Mouse (Mus musculus) hindbrain, embryonic 13.5 days (tissue): ENCODE data around the gene Tcf12. TPM values are rescaled to one million over a fixed set of nuclear protein-coding genes. Genes with fewer than 3 reads are reported as not detected.

ENCODE experiments used
- ATAC-seq: fragments of 200-750 bp; cut with Nextera tagmentation; 2 replicates; pipeline ENCODE4 v1.8.0; 2017; ENCODE audit warnings: moderate TSS enrichment; ENCODE audit not compliant: low FRiP score
- H3K27ac ChIP-seq: fragments of 300-500 bp; sonication (generic); 2 replicates; pipeline ENCODE4 v1.5.1; 2015; ENCODE audit warnings: inconsistent platforms, mild to moderate bottlenecking, moderate library complexity
- H3K27me3 ChIP-seq: fragments of 300-500 bp; sonication (generic); 2 replicates; pipeline ENCODE4 v1.6.1; 2015; ENCODE audit warnings: mild to moderate bottlenecking, inconsistent platforms
- H3K36me3 ChIP-seq: fragments of 300-500 bp; sonication (generic); 2 replicates; pipeline ENCODE4 v1.6.1; 2015; ENCODE audit warnings: mild to moderate bottlenecking, inconsistent platforms
- H3K4me1 ChIP-seq: fragments of 300-500 bp; sonication (generic); replicated peaks from 2 replicates; pipeline ENCODE4 v1.6.1; 2015; ENCODE audit warnings: inconsistent platforms
- H3K4me2 ChIP-seq: fragments of 300-500 bp; sonication (generic); 2 replicates; pipeline ENCODE4 v1.6.1; 2015; ENCODE audit warnings: inconsistent platforms, mild to moderate bottlenecking, moderate library complexity
- H3K4me3 ChIP-seq: fragments of 300-500 bp; sonication (generic); 2 replicates; pipeline ENCODE4 v1.5.1; 2015; ENCODE audit warnings: mild to moderate bottlenecking, inconsistent platforms
- H3K9ac ChIP-seq: fragments of 300-500 bp; sonication (generic); 2 replicates; pipeline ENCODE4 v1.6.1; 2015; ENCODE audit warnings: mild to moderate bottlenecking, inconsistent platforms
- H3K9me3 ChIP-seq: fragments of 300-500 bp; sonication (generic); 2 replicates; pipeline ENCODE4 v1.6.1; 2016; ENCODE audit warnings: inconsistent platforms
- WGBS: fragments of 180-500 bp; shearing (Covaris S2); methylation state at CpG from one replicate; pipeline ENCODE4 v1.1.7; 2015; 5-methylcytosine and 5-hydroxymethylcytosine counted together
- polyA plus RNA-seq: library from polyadenylated mRNA; unstranded; fragments of >200 nt; fragmentation: Nextera tagmentation; extraction: Ambion mirVana; gene quantifications from 2 replicates; pipeline ENCODE4 v1.2.1, GENCODE M21; 2015

The Tcf12 gene
- polyA plus RNA-seq, 1 experiment from 2014 or later: 141 TPM

DNA sequence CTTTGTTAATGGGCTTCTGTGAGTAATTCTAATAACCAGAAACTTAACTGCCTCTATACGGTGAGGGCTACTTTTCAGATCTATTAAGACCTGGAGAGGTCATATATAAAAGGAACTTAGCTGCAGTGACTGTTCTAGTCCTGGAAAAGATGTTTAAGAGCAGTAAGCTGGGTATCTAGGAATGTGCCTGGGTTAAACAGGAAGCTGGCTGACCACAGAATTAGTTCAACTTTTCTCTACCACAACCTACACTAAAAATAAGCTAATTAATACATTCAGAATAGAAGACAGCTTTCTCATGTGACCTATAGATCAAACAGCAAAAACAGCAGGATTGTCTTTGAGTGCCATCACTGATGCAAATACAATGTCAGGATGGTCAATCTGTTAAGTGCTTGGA is 98.1 kb downstream of the Tcf12 start:
- Histone ChIP-seq H3K4me3 (no peak overlapping the region), H3K4me2 (no peak overlapping the region), H3K4me1 (peaks cover 7% of the 10 kb centered on the region), H3K36me3 (no peaks in the 10 kb centered on the region), H3K9ac (no peak overlapping the region), H3K27me3 (no peaks in the 10 kb centered on the region), H3K27ac (no peak overlapping the region), H3K9me3 (no peaks in the 10 kb centered on the region)
- ATAC-seq: no peak
- WGBS: 83% methylated on average over 1 of the region's 1 CpGs

DNA sequence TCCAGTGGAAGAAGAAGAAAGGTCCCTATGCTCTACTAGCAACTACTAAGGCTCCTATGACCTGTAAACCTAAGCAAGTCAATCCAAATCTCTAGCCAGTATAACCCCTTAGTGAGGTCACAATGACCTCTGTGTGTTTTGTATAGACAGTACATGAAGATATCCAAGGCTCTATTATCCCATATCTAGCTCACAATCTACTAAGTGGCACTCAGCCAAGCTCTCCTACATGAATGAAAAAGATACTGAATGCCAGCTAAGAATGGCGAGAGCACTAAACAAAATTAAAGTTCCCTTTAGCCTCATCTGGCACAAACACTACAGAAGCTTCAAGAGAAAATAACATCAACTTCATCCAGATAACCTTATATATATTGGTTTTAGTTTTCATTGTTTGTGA is 103.0 kb downstream of the Tcf12 start:
- H3K27ac ChIP-seq: no peak overlapping the region
- 78% methylated on average over 1 of the region's 1 CpGs for WGBS
- no peak overlapping the region for H3K4me3 ChIP-seq
- no peak overlapping the region for H3K4me2 ChIP-seq
- peaks cover 5% of the 10 kb centered on the region; the same call in 1 of the 2 replicates for H3K4me1 ChIP-seq
- ATAC-seq: no peak
- no peaks in the 10 kb centered on the region for H3K9me3 ChIP-seq
- H3K36me3 ChIP-seq: no peaks in the 10 kb centered on the region
- no peak overlapping the region for H3K9ac ChIP-seq
- H3K27me3 ChIP-seq: no peaks in the 10 kb centered on the region

DNA sequence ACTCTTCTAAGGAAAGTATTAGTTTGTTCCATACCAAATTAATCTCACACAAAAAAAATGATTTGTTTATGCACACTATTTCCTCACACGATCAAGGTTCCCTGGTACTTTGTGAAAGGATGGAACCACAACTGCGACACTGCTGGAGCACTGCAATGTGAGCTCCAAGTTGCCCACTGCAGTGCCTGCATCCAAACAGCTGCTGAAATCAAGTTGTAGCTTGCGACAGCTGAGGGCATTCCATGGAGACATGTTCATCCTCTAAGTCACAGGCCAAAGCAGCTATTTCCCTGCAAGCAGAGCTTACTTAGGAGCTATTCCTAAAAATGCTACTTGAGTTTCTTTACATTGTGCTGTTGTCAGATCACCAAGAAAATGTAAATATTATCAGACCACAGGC is 120.5 kb downstream of the Tcf12 start:
- no peaks in the 10 kb centered on the region for H3K36me3 ChIP-seq
- no peak overlapping the region for H3K4me3 ChIP-seq
- H3K4me1 ChIP-seq: peaks cover 7% of the 10 kb centered on the region; the same call in 1 of the 2 replicates
- 84% methylated on average over 3 of the region's 3 CpGs for WGBS
- no peak overlapping the region for H3K27ac ChIP-seq
- H3K27me3 ChIP-seq: no peaks in the 10 kb centered on the region
- H3K9ac ChIP-seq: no peak overlapping the region
- no peaks in the 10 kb centered on the region for H3K9me3 ChIP-seq
- no peak overlapping the region for H3K4me2 ChIP-seq
- ATAC-seq: no peak

DNA sequence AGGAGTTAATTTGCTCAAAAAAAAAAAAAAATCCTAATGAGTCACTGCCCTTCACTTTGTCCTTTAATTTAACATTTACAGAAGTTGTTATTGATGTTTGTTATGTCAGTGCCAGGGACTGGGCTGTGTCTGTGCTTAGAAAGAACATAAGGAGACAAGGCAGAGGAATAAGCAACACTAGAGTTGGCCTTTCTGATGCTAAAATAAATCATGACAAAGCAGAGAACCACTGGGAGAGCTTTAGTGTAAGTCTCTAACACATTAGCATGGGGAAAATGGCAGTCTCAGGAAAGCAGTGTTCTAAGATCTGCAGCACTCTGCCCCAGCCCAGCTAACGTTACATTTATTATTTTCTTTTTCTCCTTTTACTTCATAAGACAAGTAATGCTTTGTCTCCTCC is 121.3 kb downstream of the Tcf12 start:
- H3K9ac ChIP-seq: no peak overlapping the region

DNA sequence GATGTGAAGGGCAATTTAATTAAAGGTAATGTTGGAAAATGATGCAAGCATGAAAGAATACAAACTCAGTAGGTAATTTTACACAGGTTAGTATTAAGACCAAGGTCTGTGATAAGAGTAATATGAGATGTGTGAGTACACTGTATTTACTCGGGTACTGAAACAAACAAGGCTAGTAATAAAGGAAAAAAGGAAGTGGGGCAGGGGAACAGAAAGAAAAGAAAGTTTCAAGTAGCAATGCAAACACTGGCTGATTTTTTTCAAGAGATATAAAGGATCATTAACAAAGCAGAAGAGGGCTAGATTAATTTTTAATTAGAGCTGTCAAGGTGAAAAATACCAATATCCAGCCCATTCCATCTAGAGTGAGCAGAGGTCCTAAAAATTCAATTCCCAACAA is 122.0 kb downstream of the Tcf12 start:
- ATAC-seq: no peak
- WGBS: 72% methylated on average over 1 of the region's 1 CpGs
- no peaks in the 10 kb centered on the region for H3K36me3 ChIP-seq

More for the DNA sequence above, 121.3 kb downstream of the Tcf12 start:
- Histone ChIP-seq H3K9me3 (no peaks in the 10 kb centered on the region), H3K27me3 (no peaks in the 10 kb centered on the region), H3K4me3 (no peak overlapping the region), H3K4me1 (peaks cover 7% of the 10 kb centered on the region; the same call in 1 of the 2 replicates), H3K4me2 (no peak overlapping the region), H3K36me3 (no peaks in the 10 kb centered on the region), H3K27ac (no peak overlapping the region)
- ATAC-seq: no peak
- WGBS: 68% methylated on average over 1 of the region's 1 CpGs

DNA sequence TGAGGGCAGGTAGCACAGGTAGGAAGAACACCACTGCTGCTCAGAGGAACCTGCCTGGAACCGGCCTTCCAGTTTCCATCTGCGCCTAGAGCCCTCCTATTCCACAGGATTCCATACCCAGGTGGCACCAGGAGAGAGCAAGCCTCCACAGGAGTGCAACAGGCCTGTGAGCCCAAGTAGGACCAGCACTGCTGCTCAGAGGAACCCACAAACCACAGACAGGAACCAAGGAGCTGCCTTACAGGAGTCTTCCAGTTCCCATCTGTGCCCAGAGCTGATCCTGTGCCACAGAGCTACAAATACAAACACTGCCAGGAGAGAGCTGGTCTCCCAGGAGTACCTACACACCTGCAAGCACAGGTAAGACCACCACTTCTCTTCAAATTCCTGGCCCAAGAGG is 125.0 kb downstream of the Tcf12 start:
- Histone ChIP-seq H3K4me3 (no peak overlapping the region), H3K27ac (no peak overlapping the region), H3K9me3 (no peaks in the 10 kb centered on the region), H3K36me3 (no peaks in the 10 kb centered on the region), H3K4me1 (peaks cover 8% of the 10 kb centered on the region), H3K27me3 (no peaks in the 10 kb centered on the region), H3K4me2 (no peak overlapping the region), H3K9ac (no peak overlapping the region)
- 96% methylated on average over 2 of the region's 2 CpGs for WGBS
- no peak for ATAC-seq

More for the DNA sequence above, 122.0 kb downstream of the Tcf12 start:
- Histone ChIP-seq H3K4me2 (no peak overlapping the region), H3K27me3 (no peaks in the 10 kb centered on the region), H3K27ac (no peak overlapping the region), H3K4me1 (peaks cover 7% of the 10 kb centered on the region; the same call in 1 of the 2 replicates), H3K4me3 (no peak overlapping the region), H3K9me3 (no peaks in the 10 kb centered on the region), H3K9ac (no peak overlapping the region)

DNA sequence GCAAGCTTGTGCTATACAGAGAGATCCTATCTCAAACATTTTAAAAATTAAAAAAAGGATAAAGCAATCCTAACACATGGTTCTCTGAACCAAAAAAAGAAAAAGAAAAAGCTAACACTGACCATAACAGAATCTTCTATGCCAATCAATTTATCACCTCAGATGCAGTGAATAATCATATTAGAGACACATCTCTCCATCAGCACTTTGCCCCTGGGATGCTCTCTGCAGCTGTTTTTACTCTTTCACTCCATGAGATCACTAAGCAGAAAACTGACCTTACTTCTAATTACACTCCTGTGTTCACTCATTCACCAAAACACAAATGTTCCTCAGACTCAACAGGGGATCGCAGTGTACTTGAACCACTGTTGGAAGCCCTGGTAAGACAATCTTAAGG is 128.8 kb downstream of the Tcf12 start:
- H3K36me3 ChIP-seq: no peaks in the 10 kb centered on the region
- 88% methylated on average over 1 of the region's 1 CpGs for WGBS
- no peak overlapping the region for H3K4me2 ChIP-seq
- no peaks in the 10 kb centered on the region for H3K27me3 ChIP-seq
- no peak overlapping the region for H3K9ac ChIP-seq
- no peak for ATAC-seq
- no peak overlapping the region for H3K4me3 ChIP-seq
- H3K4me1 ChIP-seq: peaks cover 16% of the 10 kb centered on the region
- H3K9me3 ChIP-seq: no peaks in the 10 kb centered on the region
- 0 out of 2 replicates have a peak overlapping the region, but pooled peaks have one; percentile 35 for H3K27ac ChIP-seq

DNA sequence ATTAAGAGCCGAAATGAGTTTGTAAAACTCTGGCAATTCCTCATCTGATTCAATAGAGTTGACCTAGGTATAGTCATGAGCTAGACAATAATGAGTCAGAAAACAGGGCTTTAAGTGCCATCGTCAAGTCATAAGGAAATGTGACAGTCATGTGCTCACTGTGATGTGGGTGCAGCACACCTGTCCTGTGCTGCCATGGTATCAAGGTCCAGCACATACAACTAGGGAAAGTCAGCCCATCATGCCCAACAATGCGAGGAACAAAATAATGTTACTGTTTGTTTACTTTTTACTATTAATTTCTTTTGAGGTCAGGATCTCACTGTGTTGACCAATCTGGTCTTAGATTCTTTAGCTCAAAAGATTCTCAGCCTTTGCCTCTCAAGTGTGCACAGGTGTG is 130.6 kb downstream of the Tcf12 start:
- Histone ChIP-seq H3K4me3 (no peak overlapping the region), H3K27me3 (no peaks in the 10 kb centered on the region), H3K9ac (no peak overlapping the region), H3K4me2 (no peak overlapping the region), H3K9me3 (no peaks in the 10 kb centered on the region), H3K36me3 (no peaks in the 10 kb centered on the region), H3K4me1 (peaks cover 26% of the 10 kb centered on the region), H3K27ac (no peak overlapping the region)
- no peak for ATAC-seq
- over 99% methylated on average over 3 of the region's 3 CpGs for WGBS

DNA sequence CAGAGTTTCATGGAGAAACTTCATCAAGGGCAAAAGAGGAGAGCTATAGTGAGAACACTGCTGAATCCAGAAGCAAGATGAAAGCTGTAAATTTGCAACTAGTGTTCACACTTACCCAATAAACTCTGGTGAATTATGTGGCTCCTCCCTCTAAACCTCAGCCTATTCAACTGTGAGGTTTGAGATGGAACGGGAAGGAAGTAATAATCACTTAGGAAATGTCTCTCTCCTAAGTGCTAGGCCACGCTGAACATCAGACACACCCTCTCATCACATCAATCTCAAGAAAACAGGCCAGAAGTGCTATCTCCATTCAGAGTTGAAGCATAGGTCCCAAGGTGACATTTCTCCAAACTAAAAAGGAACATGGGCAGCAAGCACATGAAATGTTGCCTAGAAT is 131.1 kb downstream of the Tcf12 start:
- H3K36me3 ChIP-seq: no peaks in the 10 kb centered on the region
- no peaks in the 10 kb centered on the region for H3K9me3 ChIP-seq
- ATAC-seq: no peak
- no peak overlapping the region for H3K9ac ChIP-seq
- H3K4me1 ChIP-seq: peaks cover 29% of the 10 kb centered on the region
- H3K27ac ChIP-seq: no peak overlapping the region
- no peak overlapping the region for H3K4me2 ChIP-seq
- H3K27me3 ChIP-seq: no peaks in the 10 kb centered on the region
- 59% methylated on average over 2 of the region's 2 CpGs for WGBS
- no peak overlapping the region for H3K4me3 ChIP-seq

DNA sequence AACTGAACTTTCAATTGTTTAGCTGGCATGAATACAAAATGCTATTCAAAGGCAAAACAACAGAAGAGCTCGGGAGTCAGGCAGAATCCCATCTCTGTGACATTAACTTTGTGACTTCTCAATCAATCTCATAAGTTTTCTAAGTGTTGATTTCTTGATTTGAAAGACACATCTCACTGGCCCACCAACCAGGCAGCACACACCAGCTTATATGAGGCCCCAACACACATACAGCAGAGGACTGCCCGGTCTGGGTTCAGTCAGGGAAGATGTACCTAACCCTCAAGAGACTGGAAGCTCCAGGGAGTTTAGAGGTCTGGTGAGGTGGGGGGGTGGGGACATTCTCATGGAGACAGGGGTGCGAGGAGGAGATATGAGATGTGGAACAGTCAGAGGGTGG is 132.8 kb downstream of the Tcf12 start:
- H3K9me3 ChIP-seq: no peaks in the 10 kb centered on the region
- 45% methylated on average over 3 of the region's 3 CpGs for WGBS
- H3K4me3 ChIP-seq: no peak overlapping the region
- H3K4me2 ChIP-seq: no peak overlapping the region
- no peaks in the 10 kb centered on the region for H3K27me3 ChIP-seq
- no peak for ATAC-seq
- H3K27ac ChIP-seq: no peak overlapping the region
- H3K36me3 ChIP-seq: no peaks in the 10 kb centered on the region
- H3K9ac ChIP-seq: no peak overlapping the region
- peaks cover 38% of the 10 kb centered on the region for H3K4me1 ChIP-seq

DNA sequence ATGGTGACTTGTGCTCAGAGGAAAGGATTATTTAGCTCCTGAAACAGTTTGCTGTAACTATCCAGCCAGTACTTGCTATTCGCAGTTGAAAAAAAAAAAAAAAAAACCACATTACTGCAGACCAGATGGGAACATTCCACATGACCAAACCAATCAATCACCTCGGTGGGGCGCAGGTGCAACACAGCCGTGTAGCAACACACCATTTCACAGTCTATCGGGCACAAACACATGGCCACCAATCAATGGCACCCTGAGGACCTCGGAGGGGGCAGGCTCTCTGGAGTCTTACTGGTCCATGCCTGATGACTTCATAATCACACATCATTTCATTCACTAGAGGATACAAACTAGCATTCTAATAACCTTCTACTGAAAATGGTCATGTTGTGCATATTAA is 135.6 kb downstream of the Tcf12 start:
- Histone ChIP-seq H3K27me3 (no peaks in the 10 kb centered on the region), H3K9me3 (no peaks in the 10 kb centered on the region), H3K27ac (peak overlapping the region; percentile 88), H3K4me3 (no peak overlapping the region), H3K9ac (no peak overlapping the region), H3K4me2 (peak overlapping the region; percentile 32), H3K36me3 (no peaks in the 10 kb centered on the region), H3K4me1 (peaks cover 41% of the 10 kb centered on the region)
- 17% methylated on average over 6 of the region's 6 CpGs for WGBS
- peak; percentile 96 for ATAC-seq

DNA sequence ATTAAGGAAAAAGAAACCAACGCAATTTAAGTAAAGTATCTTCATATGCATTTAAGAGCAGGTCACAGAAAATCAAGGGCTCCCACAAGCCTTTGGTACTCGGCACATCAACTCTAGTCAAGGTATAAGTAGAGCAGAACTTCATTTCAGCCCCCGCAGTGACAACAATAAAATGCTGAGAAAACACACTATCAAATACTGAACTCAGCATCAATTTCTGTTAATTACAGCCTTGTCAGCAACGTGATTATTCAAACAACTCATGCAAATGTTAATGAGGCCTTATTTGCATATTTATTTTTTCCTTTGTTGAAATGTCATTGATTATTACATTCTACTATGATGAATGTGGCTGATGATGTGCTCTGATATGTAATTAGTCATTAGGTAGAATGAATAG is 136.5 kb downstream of the Tcf12 start:
- Histone ChIP-seq H3K9ac (no peak overlapping the region), H3K4me1 (peaks cover 41% of the 10 kb centered on the region), H3K4me3 (no peak overlapping the region), H3K27me3 (no peaks in the 10 kb centered on the region), H3K36me3 (no peaks in the 10 kb centered on the region), H3K4me2 (0 out of 2 replicates have a peak overlapping the region, but pooled peaks have one; percentile 19), H3K27ac (peak overlapping the region; percentile 81), H3K9me3 (no peaks in the 10 kb centered on the region)
- WGBS: 26% methylated on average over 4 of the region's 4 CpGs
- ATAC-seq: 0 out of 2 replicates have a peak, but pooled peaks have one; percentile 21

DNA sequence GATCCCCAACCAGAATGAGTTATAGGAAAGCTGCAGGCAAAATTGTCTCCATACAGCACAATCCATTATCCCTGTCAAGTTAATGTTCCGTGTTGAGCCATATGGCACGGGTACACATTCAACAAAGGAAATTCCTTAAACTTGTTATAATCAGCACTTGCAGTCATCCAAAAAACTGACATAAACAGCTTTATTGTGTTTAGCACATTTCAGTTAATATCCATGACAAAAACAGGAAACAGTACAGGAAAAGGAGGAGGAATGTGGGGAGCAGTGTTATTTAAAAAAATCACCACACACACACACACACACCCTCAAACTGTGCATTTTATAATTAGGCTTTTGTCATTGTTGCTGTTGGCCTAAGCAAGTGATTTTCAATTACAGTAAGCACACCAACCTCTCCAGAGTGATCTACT is 137.1 kb downstream of the Tcf12 start:
- Histone ChIP-seq H3K27me3 (no peaks in the 10 kb centered on the region), H3K4me1 (peaks cover 41% of the 10 kb centered on the region), H3K9me3 (no peaks in the 10 kb centered on the region), H3K9ac (no peak overlapping the region), H3K4me2 (peak overlapping the region; percentile 16; the same call in 1 of the 2 replicates), H3K4me3 (no peak overlapping the region), H3K27ac (peak overlapping the region; percentile 81), H3K36me3 (no peaks in the 10 kb centered on the region)
- ATAC-seq: peak; percentile 53; the same call in 1 of the 2 replicates
- 7% methylated on average over 2 of the region's 2 CpGs for WGBS
